Mouse (Mus musculus) CH12.LX (cell line): ENCODE measurements around the gene Camkk1.

Source experiments
- ETS1 ChIP-seq: conservative IDR thresholded peaks from 2 replicates; pipeline ENCODE4 v1.6.1; 2012; ENCODE audit warnings: low read depth, mild to moderate bottlenecking, inconsistent platforms, low read length, improper control_type of control experiment, moderate library complexity
- IRF4 ChIP-seq: IDR thresholded peaks from 2 replicates; pipeline ENCODE4 v1.6.1; 2014; ENCODE audit warnings: low read depth, mild to moderate bottlenecking, inconsistent platforms, low read length, improper control_type of control experiment
- RAD21 ChIP-seq: IDR thresholded peaks from 2 replicates; pipeline ENCODE4 v1.6.1; 2011; ENCODE audit warnings: low read depth, mild to moderate bottlenecking, low read length, improper control_type of control experiment, moderate library complexity
- ZKSCAN1 ChIP-seq: IDR thresholded peaks from 2 replicates; pipeline ENCODE4 v1.6.1; 2012; ENCODE audit warnings: low read depth, inconsistent platforms, low read length, improper control_type of control experiment, borderline replicate concordance
- ZMIZ1 ChIP-seq: IDR thresholded peaks from 2 replicates; pipeline ENCODE4 v1.6.1; 2012; ENCODE audit warnings: low read depth, mild to moderate bottlenecking, inconsistent platforms, low read length, improper control_type of control experiment

GRCm38 (mm10) chr11:73059630-73060029 lies 40.8 kb downstream of the Camkk1 start:
- TF ChIP-seq ETS1: no peak
- no peak for TF ChIP-seq ZKSCAN1
- TF ChIP-seq IRF4: no peak
- TF ChIP-seq RAD21: no peak
- TF ChIP-seq ZMIZ1: no peak
